In genomic region chr13:99186859-99187258, GRCm38 (mm10) we compare ENCODE assay signal across 20 mouse cellular contexts. TPM values are rescaled to one million over a fixed set of nuclear protein-coding genes. Genes with fewer than 3 reads are reported as not detected.
DNase-seq lines count a peak whose midpoint lies in the region; ATAC-seq lines count a peak whose summit lies in the region.
"Had no signal": no experiment of that assay in that cellular context is flagged by ENCODE, and none has a peak within 500 bp of the region (broad histone marks: within the 10 kb centered on the region; RNA-seq: fewer than 3 reads in every experiment).

No protein-coding gene starts in this region.

- no peaks in the 10 kb centered on the region for H3K36me3 ChIP-seq in heart, embryonic 15.5 days
- no peaks in the 10 kb centered on the region for H3K36me3 ChIP-seq in kidney, embryonic 16.5 days (ENCODE audit: insufficient read depth, low read length)
- H3K36me3 ChIP-seq in neural tube, embryonic 13.5 days = no peaks in the 10 kb centered on the region
- no peaks in the 10 kb centered on the region for H3K36me3 ChIP-seq in forebrain, embryonic 10.5 days (replicated peaks)
- H3K36me3 ChIP-seq: limb, embryonic 13.5 days; liver, embryonic 13.5 days had no signal

- DNase-seq in heart, adult 8-10 months (ENCODE audit: low spot score) = no peak
- DNase-seq in kidney, postnatal 14 days = no peak
- no peak for DNase-seq in neural tube, embryonic 10.5 days (ENCODE audit: extremely low spot score, low spot score)
- DNase-seq in retina, embryonic 14.5 days (ENCODE audit: low spot score) = peak; percentile 16
- no peak for DNase-seq in forebrain, embryonic 10.5 days (ENCODE audit: extremely low spot score, low spot score)
- DNase-seq: adrenal gland, adult 2 months; cerebellum, adult 9-10 months; gastrocnemius, postnatal 10 days; kidney, postnatal 10 days; layer of hippocampus, adult 9-11 months; liver, embryonic 13.5 days; lung, postnatal 14 days; midbrain, embryonic 14.5 days; thymus, postnatal 25 days had no signal

- no peak overlapping the region for H3K27ac ChIP-seq in heart, embryonic 15.5 days
- no peak overlapping the region for H3K27ac ChIP-seq in kidney, embryonic 16.5 days (ENCODE audit: low read length)
- no peak overlapping the region for H3K27ac ChIP-seq in neural tube, embryonic 13.5 days (replicated peaks)
- no peak overlapping the region for H3K27ac ChIP-seq in forebrain, embryonic 10.5 days
- H3K27ac ChIP-seq: forebrain, embryonic 13.5 days; limb, embryonic 13.5 days; liver, embryonic 13.5 days had no signal

- H3K9ac ChIP-seq in heart, embryonic 15.5 days = no peak overlapping the region
- no peak overlapping the region for H3K9ac ChIP-seq in kidney, embryonic 16.5 days (replicated peaks; ENCODE audit: low read length)
- H3K9ac ChIP-seq in neural tube, embryonic 13.5 days = no peak overlapping the region
- H3K9ac ChIP-seq: forebrain, embryonic 13.5 days; limb, embryonic 13.5 days; liver, embryonic 13.5 days had no signal

- H3K4me1 ChIP-seq in heart, embryonic 15.5 days (replicated peaks) = peaks cover 39% of the 10 kb centered on the region
- peaks cover 25% of the 10 kb centered on the region for H3K4me1 ChIP-seq in kidney, embryonic 16.5 days (ENCODE audit: insufficient read depth, low read length)
- peaks cover 18% of the 10 kb centered on the region for H3K4me1 ChIP-seq in neural tube, embryonic 13.5 days (replicated peaks)
- peaks cover 11% of the 10 kb centered on the region for H3K4me1 ChIP-seq in forebrain, embryonic 10.5 days
- H3K4me1 ChIP-seq: liver, embryonic 13.5 days had no signal

- H3K4me3 ChIP-seq in heart, embryonic 15.5 days = no peak overlapping the region
- no peak overlapping the region for H3K4me3 ChIP-seq in kidney, embryonic 16.5 days (ENCODE audit: low read length)
- H3K4me3 ChIP-seq in neural tube, embryonic 13.5 days = no peak overlapping the region
- H3K4me3 ChIP-seq in forebrain, embryonic 10.5 days = no peak overlapping the region
- H3K4me3 ChIP-seq: forebrain, embryonic 13.5 days; limb, embryonic 13.5 days; liver, embryonic 13.5 days had no signal

- no peaks in the 10 kb centered on the region for H3K27me3 ChIP-seq in heart, embryonic 15.5 days
- H3K27me3 ChIP-seq in kidney, embryonic 16.5 days (ENCODE audit: insufficient read depth, low read length) = no peaks in the 10 kb centered on the region
- no peaks in the 10 kb centered on the region for H3K27me3 ChIP-seq in neural tube, embryonic 13.5 days
- H3K27me3 ChIP-seq in forebrain, embryonic 10.5 days (ENCODE audit: poor library complexity, severe bottlenecking) = no peaks in the 10 kb centered on the region
- H3K27me3 ChIP-seq: forebrain, embryonic 13.5 days; limb, embryonic 13.5 days; liver, embryonic 13.5 days had no signal

- no peak for ATAC-seq in heart, embryonic 15.5 days (replicated peaks; ENCODE audit: insufficient number of reproducible peaks, insufficient read depth, low FRiP score, low read depth)
- no peak for ATAC-seq in kidney, embryonic 16.5 days (ENCODE audit: low FRiP score, low TSS enrichment)
- no peak for ATAC-seq in neural tube, embryonic 13.5 days (ENCODE audit: low read depth)
- ATAC-seq: forebrain, embryonic 13.5 days had no signal

- peak overlapping the region; percentile 35; the same call in 1 of the 2 replicates for H3K4me2 ChIP-seq in heart, embryonic 15.5 days
- peak overlapping the region; percentile 31 for H3K4me2 ChIP-seq in kidney, embryonic 16.5 days (replicated peaks; ENCODE audit: low read depth, low read length)
- H3K4me2 ChIP-seq in neural tube, embryonic 13.5 days = peak overlapping the region; percentile 22; the same call in 1 of the 2 replicates
- H3K4me2 ChIP-seq: forebrain, embryonic 13.5 days had no signal

- no peaks in the 10 kb centered on the region for H3K9me3 ChIP-seq in heart, embryonic 15.5 days (replicated peaks)
- H3K9me3 ChIP-seq in kidney, embryonic 16.5 days (ENCODE audit: low read length) = no peaks in the 10 kb centered on the region
- no peaks in the 10 kb centered on the region for H3K9me3 ChIP-seq in neural tube, embryonic 13.5 days
- no peaks in the 10 kb centered on the region for H3K9me3 ChIP-seq in forebrain, embryonic 10.5 days
- H3K9me3 ChIP-seq: forebrain, embryonic 13.5 days; limb, embryonic 13.5 days; liver, embryonic 13.5 days; megakaryocyte, embryonic 14.5 days had no signal

- WGBS in heart, embryonic 15.5 days = 82% methylated on average over 7 of the region's 7 CpGs
- 68% methylated on average over 7 of the region's 7 CpGs for WGBS in kidney, embryonic 16.5 days
- 93% methylated on average over 7 of the region's 7 CpGs for WGBS in neural tube, embryonic 13.5 days
- WGBS in forebrain, embryonic 10.5 days = 94% methylated on average over 7 of the region's 7 CpGs

RNA-seq across cellular contexts. Expression of gene Zfp366, which starts 2.2 kb away (rescaled TPM):
- polyA plus RNA-seq in heart, embryonic 15.5 days (2015; fragmentation: Nextera tagmentation; extraction: Ambion mirVana) = 0.58 and 0.62 TPM in 2 replicates
- total RNA-seq in heart, adult 8-10 months (2022) = 10 to 100 TPM in 2 of 4 experiments, 1 to 10 TPM in 2; 7.9 to 12.2 (median 9.7) TPM
- polyA plus RNA-seq in kidney, embryonic 16.5 days (2015; fragmentation: Nextera tagmentation; extraction: Ambion mirVana) = 0.96 and 1.1 TPM in 2 replicates
- 0.56 and 0.92 TPM in 2 replicates for polyA plus RNA-seq in neural tube, embryonic 13.5 days (2015; fragmentation: Nextera tagmentation; extraction: Ambion mirVana)
- polyA plus RNA-seq in forebrain, embryonic 10.5 days (2016; fragmentation: Nextera tagmentation; extraction: Ambion mirVana) = 0.36 and 0.47 TPM in 2 replicates
